Mouse (Mus musculus) hindbrain, embryonic 13.5 days (tissue): Measurements from ENCODE around the gene Kdr. TPM values are rescaled to one million over a fixed set of nuclear protein-coding genes. Genes with fewer than 3 reads are reported as not detected.

Source experiments
- ATAC-seq: fragments of 200-750 bp; cut with Nextera tagmentation; 2 replicates; pipeline ENCODE4 v1.8.0; 2017; ENCODE audit warnings: moderate TSS enrichment; ENCODE audit not compliant: low FRiP score
- H3K27ac ChIP-seq: fragments of 300-500 bp; sonication (generic); 2 replicates; pipeline ENCODE4 v1.5.1; 2015; ENCODE audit warnings: inconsistent platforms, mild to moderate bottlenecking, moderate library complexity
- H3K27me3 ChIP-seq: fragments of 300-500 bp; sonication (generic); 2 replicates; pipeline ENCODE4 v1.6.1; 2015; ENCODE audit warnings: mild to moderate bottlenecking, inconsistent platforms
- H3K36me3 ChIP-seq: fragments of 300-500 bp; sonication (generic); 2 replicates; pipeline ENCODE4 v1.6.1; 2015; ENCODE audit warnings: mild to moderate bottlenecking, inconsistent platforms
- H3K4me1 ChIP-seq: fragments of 300-500 bp; sonication (generic); replicated peaks from 2 replicates; pipeline ENCODE4 v1.6.1; 2015; ENCODE audit warnings: inconsistent platforms
- H3K4me2 ChIP-seq: fragments of 300-500 bp; sonication (generic); 2 replicates; pipeline ENCODE4 v1.6.1; 2015; ENCODE audit warnings: inconsistent platforms, mild to moderate bottlenecking, moderate library complexity
- H3K4me3 ChIP-seq: fragments of 300-500 bp; sonication (generic); 2 replicates; pipeline ENCODE4 v1.5.1; 2015; ENCODE audit warnings: mild to moderate bottlenecking, inconsistent platforms
- H3K9ac ChIP-seq: fragments of 300-500 bp; sonication (generic); 2 replicates; pipeline ENCODE4 v1.6.1; 2015; ENCODE audit warnings: mild to moderate bottlenecking, inconsistent platforms
- H3K9me3 ChIP-seq: fragments of 300-500 bp; sonication (generic); 2 replicates; pipeline ENCODE4 v1.6.1; 2016; ENCODE audit warnings: inconsistent platforms
- WGBS: fragments of 180-500 bp; shearing (Covaris S2); methylation state at CpG from one replicate; pipeline ENCODE4 v1.1.7; 2015; 5-methylcytosine and 5-hydroxymethylcytosine counted together
- polyA plus RNA-seq: library from polyadenylated mRNA; unstranded; fragments of >200 nt; fragmentation: Nextera tagmentation; extraction: Ambion mirVana; gene quantifications from 2 replicates; pipeline ENCODE4 v1.2.1, GENCODE M21; 2015

Kdr gene
- polyA plus RNA-seq, 1 experiment from 2014 or later, result 26.0 TPM

DNA sequence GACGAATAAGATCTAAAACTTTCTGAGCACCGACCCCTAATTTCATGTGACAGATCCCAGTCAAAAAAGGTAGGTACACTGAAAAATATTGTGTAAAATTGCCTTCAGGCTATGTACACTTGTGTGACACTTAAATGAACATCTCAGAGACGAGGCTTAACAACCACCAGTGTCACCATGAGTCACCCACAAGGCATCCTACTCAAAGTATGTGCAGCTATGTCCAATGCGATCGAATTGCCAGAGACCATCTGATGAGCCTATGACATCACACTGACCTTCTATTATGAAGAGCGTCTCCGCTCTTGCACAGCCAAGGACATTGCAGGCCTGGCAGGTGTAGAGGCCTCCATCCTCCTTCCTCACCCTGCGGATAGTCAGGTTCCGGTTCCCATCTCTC, 22.4 kb downstream of the Kdr start:
- Histone ChIP-seq H3K27ac (no peak overlapping the region), H3K9ac (no peak overlapping the region), H3K4me3 (no peak overlapping the region), H3K4me2 (no peak overlapping the region), H3K36me3 (no peaks in the 10 kb centered on the region), H3K9me3 (no peaks in the 10 kb centered on the region), H3K4me1 (no peaks in the 10 kb centered on the region), H3K27me3 (no peaks in the 10 kb centered on the region)
- ATAC-seq, result no peak
- WGBS, result 93% methylated on average over 9 of the region's 9 CpGs

DNA sequence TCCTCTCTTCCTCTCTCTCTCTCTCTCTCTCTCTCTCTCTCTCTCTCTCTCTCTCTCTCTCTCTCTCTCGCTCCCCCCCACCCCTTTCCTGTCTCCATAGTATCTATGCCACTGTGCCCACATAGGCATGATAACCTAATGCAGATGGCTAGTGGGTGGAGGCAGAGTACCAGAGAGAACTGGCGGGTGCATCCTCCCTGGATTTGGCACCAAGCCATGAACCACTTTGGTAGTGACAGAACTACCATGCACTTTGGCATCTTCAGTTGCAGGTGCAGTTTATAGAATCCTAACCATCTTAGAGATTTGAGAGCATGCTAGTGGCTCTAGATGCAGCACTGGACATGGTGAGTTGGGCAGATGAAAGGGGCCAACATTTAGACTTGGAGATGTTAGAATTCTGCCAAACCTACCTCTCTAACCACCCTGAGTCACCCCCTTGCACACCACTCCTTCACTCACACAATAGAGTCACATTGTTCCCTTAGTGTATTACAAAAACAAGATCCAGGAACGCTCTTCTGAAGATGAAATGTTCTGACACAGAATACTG, 23.4 kb downstream of the Kdr start:
- Histone ChIP-seq H3K9me3 (no peaks in the 10 kb centered on the region), H3K36me3 (no peaks in the 10 kb centered on the region), H3K4me2 (no peak overlapping the region), H3K4me3 (no peak overlapping the region), H3K27ac (no peak overlapping the region), H3K27me3 (no peaks in the 10 kb centered on the region), H3K9ac (no peak overlapping the region), H3K4me1 (no peaks in the 10 kb centered on the region)
- 85% methylated on average over 3 of the region's 3 CpGs for WGBS
- ATAC-seq, result no peak

DNA sequence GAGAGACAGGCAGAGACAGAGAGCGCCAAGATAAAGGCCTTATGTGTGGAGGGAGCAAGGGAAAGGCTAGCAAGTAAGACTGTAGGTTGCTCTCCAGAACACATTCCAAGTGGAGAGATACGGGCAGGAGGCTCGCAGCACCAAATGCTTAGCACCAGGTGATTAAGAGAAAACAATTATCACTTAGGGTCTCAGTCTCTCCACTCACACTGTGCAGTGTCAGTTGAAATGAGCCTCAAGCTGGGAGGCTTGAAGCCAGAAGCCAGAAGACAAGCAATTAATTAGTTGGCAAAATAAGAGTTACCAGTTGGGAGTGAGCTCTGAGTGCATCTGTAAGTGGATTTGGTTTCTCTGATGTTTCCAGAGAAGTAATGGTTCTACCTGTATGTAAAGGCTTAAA, 24.0 kb downstream of the Kdr start:
- no peaks in the 10 kb centered on the region for H3K36me3 ChIP-seq
- no peak overlapping the region for H3K4me3 ChIP-seq
- no peak overlapping the region for H3K9ac ChIP-seq
- H3K9me3 ChIP-seq, result no peaks in the 10 kb centered on the region
- WGBS, result 76% methylated on average over 3 of the region's 3 CpGs
- no peak for ATAC-seq
- no peaks in the 10 kb centered on the region for H3K27me3 ChIP-seq
- H3K4me2 ChIP-seq, result no peak overlapping the region
- H3K27ac ChIP-seq, result no peak overlapping the region
- H3K4me1 ChIP-seq, result no peaks in the 10 kb centered on the region

DNA sequence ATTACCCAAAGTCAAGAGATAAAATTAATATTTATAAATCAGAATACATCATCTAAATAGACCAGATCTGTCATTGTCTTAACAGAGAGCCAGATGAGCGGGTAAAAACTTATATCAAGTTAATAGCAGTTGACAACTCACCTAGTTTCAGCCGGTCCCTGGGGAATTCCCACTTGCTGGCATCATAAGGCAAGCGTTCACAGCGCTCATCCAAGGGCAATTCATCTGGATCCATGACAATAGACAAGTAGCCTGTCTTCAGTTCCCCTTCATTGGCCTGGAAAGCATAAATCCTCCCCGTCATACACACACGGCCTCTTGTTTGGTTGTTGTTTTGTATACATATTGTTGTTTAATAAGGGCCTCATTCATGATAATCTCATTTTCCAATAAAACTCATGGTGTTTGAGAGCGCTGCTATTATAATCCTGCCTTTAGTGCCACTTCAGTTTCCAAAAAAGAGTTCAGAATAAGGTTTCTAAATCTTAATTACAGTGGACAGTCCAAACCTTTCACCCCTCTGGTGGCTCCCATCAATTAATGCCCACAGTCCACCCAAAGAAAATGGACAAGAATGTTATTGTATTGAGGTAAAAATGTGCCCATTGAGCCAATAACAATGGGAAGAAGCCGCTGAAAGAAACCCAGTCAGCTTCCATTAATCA, 26.0 kb downstream of the Kdr start:
- Histone ChIP-seq H3K4me2 (no peak overlapping the region), H3K4me1 (no peaks in the 10 kb centered on the region), H3K4me3 (no peak overlapping the region), H3K27ac (no peak overlapping the region), H3K9me3 (no peaks in the 10 kb centered on the region), H3K27me3 (no peaks in the 10 kb centered on the region), H3K36me3 (no peaks in the 10 kb centered on the region), H3K9ac (no peak overlapping the region)
- 33% methylated on average over 8 of the region's 8 CpGs for WGBS
- ATAC-seq, result no peak

DNA sequence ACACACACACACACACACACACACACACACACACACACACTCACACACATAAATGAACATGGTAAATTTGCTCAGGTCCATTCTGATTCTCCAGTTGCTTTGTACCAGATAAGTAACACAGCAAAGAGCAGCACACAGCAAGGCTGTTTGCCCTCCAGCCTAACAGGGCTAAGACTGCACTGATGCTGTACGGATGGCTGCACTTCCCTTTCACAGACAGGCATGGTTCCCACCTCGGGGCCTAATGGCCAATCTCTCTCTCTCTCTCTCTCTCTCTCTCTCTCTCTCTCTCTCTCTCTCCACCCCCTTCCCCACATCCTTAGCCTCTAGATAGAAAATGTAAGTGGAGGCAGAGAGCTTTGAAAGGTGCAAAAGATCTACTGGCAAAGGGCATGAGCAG, 27.4 kb downstream of the Kdr start:
- no peak overlapping the region for H3K4me2 ChIP-seq
- H3K4me1 ChIP-seq, result no peaks in the 10 kb centered on the region
- ATAC-seq, result no peak
- H3K4me3 ChIP-seq, result no peak overlapping the region
- H3K27ac ChIP-seq, result 0 out of 2 replicates have a peak overlapping the region, but pooled peaks have one; percentile 1
- no peaks in the 10 kb centered on the region for H3K27me3 ChIP-seq
- no peak overlapping the region for H3K9ac ChIP-seq
- no peaks in the 10 kb centered on the region for H3K9me3 ChIP-seq
- H3K36me3 ChIP-seq, result no peaks in the 10 kb centered on the region
- WGBS, result 34% methylated on average over 2 of the region's 2 CpGs

DNA sequence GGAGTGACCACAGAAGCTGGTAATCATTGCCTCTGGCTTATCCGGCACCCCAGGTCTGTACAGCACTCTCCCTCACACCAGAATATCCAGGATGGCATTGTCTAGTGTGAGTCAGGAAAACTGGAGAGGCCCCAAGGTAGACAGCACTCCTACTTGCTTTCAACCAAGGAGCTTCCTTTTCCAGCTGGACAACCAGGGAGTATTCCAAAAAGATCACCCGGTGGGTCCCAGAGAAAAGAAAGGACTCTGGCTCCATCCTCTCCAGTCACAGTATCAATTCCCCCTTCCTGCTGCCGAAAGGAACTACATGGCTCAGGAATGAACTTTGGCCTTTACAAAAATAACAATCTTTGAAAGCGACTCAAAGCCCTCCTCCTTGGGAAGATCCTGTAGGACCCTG, 32.9 kb downstream of the Kdr start:
- H3K9ac ChIP-seq, result no peak overlapping the region
- no peak overlapping the region for H3K4me3 ChIP-seq
- no peak overlapping the region for H3K4me2 ChIP-seq
- H3K9me3 ChIP-seq, result no peaks in the 10 kb centered on the region
- 0 out of 2 replicates have a peak, but pooled peaks cover 5% of the 10 kb centered on the region for H3K4me1 ChIP-seq
- no peak overlapping the region for H3K27ac ChIP-seq
- no peak for ATAC-seq
- H3K36me3 ChIP-seq, result no peaks in the 10 kb centered on the region
- 79% methylated on average over 4 of the region's 4 CpGs for whole genome bisulfite sequencing
- H3K27me3 ChIP-seq, result no peaks in the 10 kb centered on the region

DNA sequence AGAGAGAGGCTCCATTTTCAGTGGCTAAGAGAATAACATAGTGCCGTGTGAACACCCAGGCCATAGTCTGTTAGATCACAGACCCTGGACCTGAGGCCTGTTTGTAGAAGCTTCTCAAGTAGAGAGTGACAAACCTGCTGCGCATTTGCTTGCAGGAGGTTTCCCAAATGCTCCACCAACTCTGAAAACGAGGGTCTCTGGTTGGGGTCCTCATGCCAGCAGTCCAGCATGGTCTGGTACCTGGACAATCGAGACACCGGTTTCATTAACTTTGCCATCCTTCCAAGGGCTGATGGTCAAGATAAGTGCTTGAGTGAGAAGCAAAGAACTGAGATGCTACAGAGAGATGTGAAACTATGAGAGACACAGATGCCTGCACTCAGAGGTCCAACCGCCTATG, 35.0 kb downstream of the Kdr start:
- Histone ChIP-seq H3K27me3 (no peaks in the 10 kb centered on the region), H3K27ac (no peak overlapping the region), H3K9me3 (no peaks in the 10 kb centered on the region), H3K4me2 (no peak overlapping the region), H3K36me3 (no peaks in the 10 kb centered on the region), H3K4me1 (0 out of 2 replicates have a peak, but pooled peaks cover 11% of the 10 kb centered on the region), H3K9ac (no peak overlapping the region), H3K4me3 (no peak overlapping the region)
- ATAC-seq, result no peak
- 96% methylated on average over 6 of the region's 6 CpGs for WGBS

DNA sequence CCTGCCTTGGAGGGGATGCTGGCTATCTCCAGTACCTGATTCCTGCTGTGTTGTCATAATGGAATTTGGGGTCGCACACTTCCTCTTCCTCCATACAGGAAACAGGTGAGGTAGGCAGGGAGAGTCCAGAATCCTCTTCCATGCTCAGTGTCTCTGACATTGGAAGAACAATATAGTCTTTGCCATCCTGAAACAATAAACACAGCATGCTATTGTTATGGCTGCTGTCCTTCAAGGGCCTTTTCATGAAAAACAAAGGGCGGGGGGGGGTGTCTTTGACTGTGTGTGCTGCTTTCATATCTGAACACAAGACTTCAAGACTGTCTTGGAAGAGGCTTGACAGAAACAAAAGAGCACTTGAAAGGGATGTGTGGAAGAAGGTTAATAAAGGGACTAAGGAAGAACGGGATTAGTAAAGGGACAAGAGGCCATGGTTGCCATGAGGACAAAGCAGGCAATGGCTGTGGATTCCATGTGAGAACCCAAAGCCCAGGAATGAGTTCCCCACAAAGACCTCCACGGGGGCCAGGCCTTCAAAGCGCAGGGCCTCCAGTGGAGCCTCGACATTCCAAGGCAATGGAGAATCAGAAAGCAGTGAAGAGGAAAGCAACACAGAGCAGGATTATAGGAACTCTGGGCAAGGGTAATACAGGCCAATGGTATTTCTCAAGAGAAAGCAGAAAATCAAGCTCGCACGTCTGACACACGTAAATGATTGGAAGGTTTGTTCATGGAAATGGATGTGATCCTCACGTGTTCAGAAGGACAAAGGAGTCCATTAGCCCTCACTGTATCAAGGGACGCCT, 36.3 kb downstream of the Kdr start:
- no peak for ATAC-seq
- 37% methylated on average over 11 of the region's 11 CpGs for WGBS
- H3K4me2 ChIP-seq, result no peak overlapping the region

DNA sequence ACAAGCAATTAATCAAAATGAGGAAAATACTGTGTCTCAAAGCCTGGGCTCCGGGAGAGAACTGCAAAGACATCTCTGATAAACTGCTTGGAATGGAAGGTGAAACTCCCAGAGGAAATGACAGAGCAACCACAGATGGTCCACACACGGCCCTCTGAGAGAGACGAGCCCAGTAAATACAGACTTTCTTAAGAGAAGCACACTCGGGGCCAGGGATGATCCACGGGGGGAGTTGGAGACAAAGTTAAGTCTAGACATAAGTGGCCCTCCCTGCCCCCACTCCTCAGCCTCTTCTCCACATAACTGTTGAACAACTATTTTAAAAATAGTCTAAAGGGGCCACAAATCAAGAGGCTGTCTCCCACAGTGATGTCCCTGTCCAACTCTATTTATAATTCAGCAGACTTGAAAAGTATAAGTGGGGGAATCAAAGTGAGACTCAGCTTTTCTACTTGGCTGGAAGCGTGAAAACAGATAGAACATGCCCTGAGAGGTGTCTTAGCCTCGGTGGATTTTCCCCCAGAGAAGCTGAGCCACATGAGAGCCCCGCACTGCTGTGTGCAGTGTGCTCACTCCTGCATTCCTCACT, 39.0 kb downstream of the Kdr start:
- Histone ChIP-seq H3K36me3 (no peaks in the 10 kb centered on the region), H3K4me3 (no peak overlapping the region), H3K9ac (no peak overlapping the region), H3K9me3 (no peaks in the 10 kb centered on the region), H3K4me2 (no peak overlapping the region), H3K27ac (no peak overlapping the region), H3K4me1 (0 out of 2 replicates have a peak, but pooled peaks cover 11% of the 10 kb centered on the region), H3K27me3 (no peaks in the 10 kb centered on the region)
- ATAC-seq, result no peak
- WGBS, result 55% methylated on average over 8 of the region's 8 CpGs

More for the DNA sequence above, 36.3 kb downstream of the Kdr start:
- H3K36me3 ChIP-seq, result no peaks in the 10 kb centered on the region
- no peak overlapping the region for H3K27ac ChIP-seq
- H3K9me3 ChIP-seq, result no peaks in the 10 kb centered on the region
- 0 out of 2 replicates have a peak, but pooled peaks cover 11% of the 10 kb centered on the region for H3K4me1 ChIP-seq
- H3K9ac ChIP-seq, result no peak overlapping the region
- H3K4me3 ChIP-seq, result no peak overlapping the region
- H3K27me3 ChIP-seq, result no peaks in the 10 kb centered on the region

DNA sequence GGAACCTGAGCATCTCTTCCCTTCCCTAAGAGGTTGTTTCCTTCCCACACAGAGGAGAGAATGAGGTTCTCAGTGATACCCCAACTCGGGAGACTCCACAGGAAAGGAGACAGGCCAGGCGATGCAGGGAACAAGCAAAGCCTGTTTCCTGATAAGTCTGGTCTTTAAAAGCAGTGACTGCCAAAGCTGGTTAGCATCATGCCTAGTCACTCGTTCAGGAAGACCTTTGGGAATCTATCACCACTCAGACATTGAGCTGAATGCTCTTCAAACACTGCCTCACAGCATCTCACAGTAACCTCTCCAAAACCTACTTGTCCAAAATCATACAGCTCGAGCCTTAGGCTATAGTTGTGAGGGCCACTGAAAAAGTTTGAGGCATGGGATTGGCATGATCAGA, 40.2 kb downstream of the Kdr start:
- Histone ChIP-seq H3K27ac (no peak overlapping the region), H3K4me2 (no peak overlapping the region), H3K4me1 (0 out of 2 replicates have a peak, but pooled peaks cover 11% of the 10 kb centered on the region), H3K4me3 (no peak overlapping the region), H3K9ac (no peak overlapping the region), H3K9me3 (no peaks in the 10 kb centered on the region), H3K27me3 (no peaks in the 10 kb centered on the region), H3K36me3 (no peaks in the 10 kb centered on the region)
- no peak for ATAC-seq
- 73% methylated on average over 4 of the region's 4 CpGs for WGBS

GRCm38 (mm10) chr5:75936223-75936622, 42.0 kb downstream of the Kdr start:
- Histone ChIP-seq H3K27ac (no peak overlapping the region), H3K9ac (no peak overlapping the region), H3K4me1 (0 out of 2 replicates have a peak, but pooled peaks cover 11% of the 10 kb centered on the region), H3K9me3 (no peaks in the 10 kb centered on the region), H3K27me3 (no peaks in the 10 kb centered on the region), H3K4me2 (no peak overlapping the region), H3K4me3 (no peak overlapping the region), H3K36me3 (no peaks in the 10 kb centered on the region)
- 82% methylated on average over 6 of the region's 6 CpGs for WGBS
- ATAC-seq, result no peak

DNA sequence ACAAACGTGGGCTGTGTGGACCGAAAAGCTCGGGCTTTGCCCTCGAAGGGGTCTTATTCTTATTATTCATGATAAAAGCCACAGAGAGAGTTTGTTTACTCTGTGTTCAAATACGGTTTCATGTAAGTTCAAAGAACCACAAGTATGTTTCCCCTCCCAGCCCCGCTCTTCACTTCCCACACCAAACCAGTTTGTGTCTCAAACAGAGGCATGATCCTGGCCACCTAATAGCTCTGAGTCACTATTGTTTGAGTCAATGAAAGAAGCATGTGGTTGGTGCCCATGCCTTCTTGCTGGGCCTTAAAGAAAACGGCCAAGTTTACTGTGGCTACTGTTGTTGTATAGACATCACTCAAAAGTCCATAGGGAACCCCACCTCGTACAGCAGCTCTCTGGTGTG, 43.0 kb downstream of the Kdr start:
- 0 out of 2 replicates have a peak, but pooled peaks cover 6% of the 10 kb centered on the region for H3K4me1 ChIP-seq
- H3K36me3 ChIP-seq, result no peaks in the 10 kb centered on the region
- no peak overlapping the region for H3K4me3 ChIP-seq
- no peaks in the 10 kb centered on the region for H3K9me3 ChIP-seq
- H3K9ac ChIP-seq, result no peak overlapping the region
- ATAC-seq, result no peak
- WGBS, result 90% methylated on average over 8 of the region's 8 CpGs
- H3K27me3 ChIP-seq, result no peaks in the 10 kb centered on the region
- H3K4me2 ChIP-seq, result no peak overlapping the region
- H3K27ac ChIP-seq, result no peak overlapping the region
